Mouse (Mus musculus): ENCODE measurements around the gene Syce1l.
A peak's percentile ranks its signal among the peaks of the same experiment; 100 is the strongest.

The Syce1l gene

DNA sequence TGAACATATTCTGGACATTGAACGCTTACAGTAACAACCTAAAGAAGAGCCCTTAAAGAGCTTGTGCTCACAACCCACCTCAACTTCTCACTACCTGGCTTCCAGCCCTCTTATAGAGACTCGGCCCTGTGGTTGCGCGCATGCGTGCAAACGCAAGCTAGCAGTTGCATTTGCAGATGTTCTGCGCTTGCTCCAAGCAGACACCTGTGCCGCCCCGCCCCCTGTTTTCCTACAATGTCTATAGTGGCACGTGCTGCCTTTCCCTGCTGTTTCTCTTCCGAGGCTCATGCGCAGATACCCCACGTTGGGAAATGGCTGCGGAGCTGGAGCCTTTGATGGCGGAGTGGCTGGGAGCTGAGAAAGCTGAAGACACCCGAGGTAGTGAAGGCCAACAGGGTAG, at the start of gene Syce1l:
Gene Syce1l, plus strand, starts transcription at position 288 of the 400 bp plus-strand sequence.
- no peak for DNase-seq (ENCODE audit: low read depth)

DNA sequence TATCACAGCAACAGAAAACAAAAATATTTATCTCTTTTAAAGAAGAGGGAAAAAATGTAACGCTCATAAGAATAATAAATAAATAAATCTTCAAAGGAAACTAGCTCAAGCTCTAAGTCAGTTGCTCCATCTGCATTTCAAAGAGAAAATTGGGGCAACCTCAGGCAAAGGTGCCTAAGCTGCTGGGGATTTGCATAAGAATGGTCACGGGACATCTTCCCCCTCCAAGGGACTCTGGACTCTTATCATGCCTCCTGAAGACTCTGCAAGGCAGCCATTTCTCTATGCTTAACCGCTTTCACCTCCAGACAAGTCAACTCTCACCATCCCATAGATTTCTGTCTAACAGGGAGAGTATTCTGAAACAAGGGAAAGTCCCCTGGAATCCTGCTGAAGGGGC, 44.6 kb upstream of the Syce1l start:
- no peak for DNase-seq (ENCODE audit: low read depth)

DNA sequence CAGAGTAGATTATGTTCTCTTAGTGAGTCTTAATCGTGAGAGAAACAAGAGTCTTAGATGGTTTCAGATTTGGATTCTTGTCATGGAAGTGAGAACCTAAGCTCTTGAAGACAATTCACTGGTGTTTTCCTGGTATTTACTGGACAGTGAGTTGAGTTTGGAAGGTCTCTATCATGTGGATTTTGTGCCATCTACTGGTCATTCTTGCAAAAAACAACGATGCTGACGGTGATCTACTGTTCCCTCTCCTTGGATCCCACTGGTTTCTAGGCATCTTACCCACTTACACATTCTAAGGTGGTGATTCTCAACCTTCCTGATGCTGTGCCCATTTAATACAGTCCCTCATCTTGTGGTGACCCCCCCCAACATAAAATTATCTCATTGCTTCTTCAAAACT, 10.4 kb upstream of the Syce1l start:
- DNase-seq (ENCODE audit: low read depth): peak; percentile 65

DNA sequence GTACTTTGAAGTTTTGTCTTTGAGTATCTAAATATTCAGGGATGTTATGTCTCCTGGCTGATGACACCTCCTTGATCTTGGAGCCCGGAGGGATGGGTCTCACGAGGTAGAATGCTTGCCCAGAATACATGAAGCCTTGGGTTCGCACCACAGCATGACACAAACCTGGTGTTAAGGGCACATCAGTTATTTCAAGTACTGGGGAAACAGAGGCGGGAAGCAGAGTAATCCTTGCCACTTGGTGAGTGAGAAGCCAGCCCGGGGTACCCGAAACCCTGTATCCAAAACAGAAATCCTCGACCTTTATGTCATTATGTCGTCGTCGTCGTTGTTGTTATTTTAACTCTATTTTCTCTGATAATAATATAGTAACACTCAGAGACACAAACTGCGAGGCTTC, 8.9 kb upstream of the Syce1l start:
- no peak for DNase-seq (ENCODE audit: low read depth)

DNA sequence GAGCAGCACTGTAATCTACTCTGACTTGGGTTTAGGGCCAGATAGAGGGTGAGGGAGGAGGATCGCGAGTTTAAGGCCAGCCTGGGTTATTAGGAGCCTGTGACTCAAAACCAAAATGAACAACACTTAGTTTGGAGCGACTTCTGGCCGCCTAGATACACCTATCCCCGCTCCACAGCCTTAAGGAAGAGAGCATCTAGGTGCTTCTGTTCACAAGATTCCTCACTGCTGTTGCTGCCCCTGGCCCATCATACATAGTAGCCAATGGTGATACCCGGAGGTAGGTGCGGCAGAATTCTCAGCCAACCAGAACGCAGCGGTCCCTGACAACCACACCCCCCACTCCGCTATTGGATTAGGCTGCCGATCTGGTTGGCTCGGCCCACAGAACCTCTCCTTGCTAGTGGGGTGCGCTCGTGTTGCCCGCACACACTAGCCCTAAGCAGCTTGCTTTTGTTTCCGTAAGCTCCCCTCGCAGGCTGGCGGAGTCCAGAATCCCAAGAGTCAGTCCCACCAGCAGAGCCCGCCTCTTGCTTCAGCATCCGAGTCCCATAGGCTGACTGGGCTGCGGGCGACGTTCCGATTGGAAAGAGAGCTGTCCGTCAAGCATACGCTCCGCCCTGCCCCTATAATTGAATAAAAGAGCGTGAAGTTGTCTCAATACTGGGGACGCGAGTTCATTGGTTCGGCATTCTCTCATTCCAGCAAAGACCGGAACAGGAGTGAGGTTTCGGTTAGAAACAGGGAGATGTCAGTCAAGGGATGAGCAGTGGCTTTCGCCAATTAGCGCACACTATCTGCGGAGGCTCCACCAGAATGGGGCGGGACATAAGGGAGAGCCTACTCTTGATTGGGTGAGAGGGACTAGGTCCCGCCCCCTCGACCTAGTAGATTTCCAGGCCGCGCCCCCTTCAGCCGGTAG, 8.1 kb upstream of the Syce1l start, which contains the start of gene Mon1b:
Gene Mon1b, plus strand, starts transcription at position 918 of the 922 bp plus-strand sequence.
- DNase-seq (ENCODE audit: low read depth): peak; percentile 100

DNA sequence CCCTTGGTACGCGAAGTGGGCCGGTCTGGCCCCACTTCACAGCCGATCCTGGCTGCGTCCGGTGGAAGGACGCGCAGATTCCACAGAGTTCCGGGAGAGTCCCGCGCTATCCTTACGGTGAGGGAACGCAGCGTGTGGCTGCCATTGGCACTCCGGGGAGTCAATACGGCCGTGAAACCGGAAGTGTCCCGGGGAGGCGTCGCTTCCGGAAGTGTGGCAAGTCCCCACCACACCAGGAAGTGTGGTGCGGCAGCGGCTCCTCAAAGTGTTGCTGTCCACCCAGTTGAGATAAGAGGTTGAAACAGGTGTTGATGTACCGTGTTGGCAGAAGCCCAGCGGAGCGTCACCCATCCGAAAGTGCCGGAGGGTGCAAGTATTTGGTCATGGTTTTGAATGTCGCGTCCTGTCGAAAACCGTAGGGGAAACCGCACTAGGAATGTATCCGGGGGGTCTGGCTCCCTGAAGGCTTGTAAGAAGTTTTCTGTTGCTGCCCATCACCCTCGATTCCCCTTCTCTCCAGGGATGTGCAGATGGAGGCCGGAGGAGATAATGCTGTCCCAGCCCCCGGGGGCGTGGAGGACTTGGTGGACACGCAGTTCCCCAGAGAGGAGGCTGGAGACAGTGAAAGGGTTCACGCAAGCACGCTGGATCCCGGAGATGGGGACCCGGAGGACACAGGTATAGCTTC, 7.3 kb upstream of the Syce1l start:
- DNase-seq (ENCODE audit: low read depth): no peak

DNA sequence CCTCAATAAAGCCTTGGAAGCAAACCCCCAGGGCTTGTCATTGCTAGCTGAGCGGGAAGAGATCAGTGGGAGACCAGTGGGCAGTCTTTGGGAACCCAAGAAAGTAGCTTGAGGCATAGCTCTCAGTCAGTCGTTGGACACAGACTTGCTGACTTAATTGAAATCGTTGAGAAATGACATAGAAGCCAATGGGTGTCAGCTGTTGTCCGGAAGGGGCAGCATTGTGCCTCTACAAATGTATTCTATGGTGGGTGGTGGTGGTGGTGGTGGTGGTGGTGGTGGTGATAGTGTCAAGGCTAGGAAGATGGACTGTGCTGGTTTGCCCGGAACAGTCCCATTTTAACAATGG, 6.8 kb upstream of the Syce1l start:
- peak; percentile 54 for DNase-seq (ENCODE audit: low read depth)

DNA sequence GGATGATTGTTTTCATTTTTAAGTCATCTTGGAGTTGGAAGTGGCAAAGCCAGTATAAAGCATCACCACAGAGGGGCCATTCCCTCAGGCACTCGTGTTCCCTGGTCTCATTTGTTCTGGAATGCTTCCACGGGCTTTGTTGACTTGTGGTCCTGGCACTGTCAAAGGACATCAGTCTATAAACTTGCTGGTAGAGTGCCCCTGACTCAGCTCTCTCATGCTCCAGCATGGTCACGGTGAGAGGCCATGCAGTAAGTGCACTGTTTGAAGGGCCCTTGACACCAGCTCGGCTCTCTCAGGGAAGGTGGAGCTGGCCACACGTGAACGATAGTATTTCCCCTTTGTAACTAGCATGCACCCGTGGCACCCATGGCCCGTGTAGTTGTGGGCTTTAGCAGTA, 2.7 kb upstream of the Syce1l start:
- DNase-seq (ENCODE audit: low read depth): no peak

DNA sequence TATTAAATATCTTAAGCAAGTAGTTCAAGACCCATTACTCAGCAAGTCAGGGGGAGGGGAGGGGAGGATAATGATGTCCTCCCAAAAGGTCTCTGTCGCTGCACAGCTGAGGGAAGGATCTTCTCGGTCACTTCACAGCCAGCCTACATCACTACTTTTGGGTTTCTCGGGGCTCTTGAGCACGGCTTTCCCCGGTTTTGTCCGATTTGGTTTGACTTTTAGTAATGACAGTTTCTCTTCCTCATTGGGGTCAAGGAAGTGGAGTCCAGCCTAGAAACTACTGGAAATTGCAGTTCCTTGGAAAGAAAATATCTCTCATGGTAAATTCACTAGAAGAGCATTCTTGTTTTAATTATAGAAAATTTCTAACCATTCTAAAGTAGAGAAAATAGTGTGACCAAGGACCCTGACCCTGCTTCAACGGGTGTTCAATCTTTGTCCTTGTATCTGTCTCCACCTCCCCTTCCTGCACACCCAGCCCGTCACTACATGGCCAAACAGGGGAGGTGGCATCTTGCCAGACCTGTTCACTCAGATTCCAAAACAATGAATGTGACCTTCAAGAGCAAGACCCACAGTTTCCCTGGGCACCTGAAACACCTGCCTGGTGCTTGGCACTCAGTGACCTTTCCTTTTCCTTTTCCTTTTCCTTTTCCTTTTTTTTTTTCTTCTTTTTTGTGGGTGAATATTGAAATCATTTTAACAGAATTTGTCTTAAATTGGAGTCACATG, 632 bp downstream of the Syce1l start:
- DNase-seq (ENCODE audit: low read depth): no peak

DNA sequence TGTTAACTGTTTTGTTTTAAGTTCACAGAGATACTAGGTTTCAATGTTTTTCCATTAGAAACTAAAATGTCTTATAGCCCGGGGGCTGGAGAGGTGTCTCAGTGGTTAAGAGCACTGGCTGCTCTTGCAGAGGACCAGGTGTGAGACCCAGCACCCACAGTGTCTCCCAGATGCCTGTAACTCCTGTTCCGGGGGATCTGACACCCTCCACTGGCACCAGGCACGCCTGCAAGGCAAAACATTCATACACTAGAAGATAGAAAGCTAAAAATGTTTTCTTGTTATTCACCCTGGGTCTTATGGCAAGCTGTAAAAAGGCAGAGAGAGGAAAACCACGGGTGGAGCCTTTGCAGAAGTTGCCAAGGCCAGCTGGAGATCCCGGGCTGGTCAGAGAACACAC, 2.2 kb downstream of the Syce1l start:
- no peak for DNase-seq (ENCODE audit: low read depth)

DNA sequence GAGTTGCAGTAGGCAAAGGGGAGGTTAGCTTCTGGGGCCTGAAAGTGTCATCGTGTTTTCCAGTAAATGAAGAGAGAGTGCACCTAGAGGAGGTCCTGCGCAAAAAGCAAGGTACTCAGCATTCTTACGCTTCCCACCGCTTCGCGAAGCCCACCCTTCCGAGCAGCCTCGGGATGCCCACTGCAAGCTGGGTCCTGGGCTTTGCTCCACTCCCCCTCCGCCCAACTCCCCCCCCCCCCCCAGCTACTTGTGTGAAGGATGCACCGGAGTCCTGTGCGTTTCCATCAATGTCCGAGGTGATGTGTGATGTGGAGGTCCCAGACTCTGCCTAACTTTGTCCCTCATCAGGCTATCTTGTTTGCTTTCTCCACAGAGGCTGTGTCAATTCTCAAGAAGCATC, 9.4 kb downstream of the Syce1l start:
- no peak for DNase-seq (ENCODE audit: low read depth)

DNA sequence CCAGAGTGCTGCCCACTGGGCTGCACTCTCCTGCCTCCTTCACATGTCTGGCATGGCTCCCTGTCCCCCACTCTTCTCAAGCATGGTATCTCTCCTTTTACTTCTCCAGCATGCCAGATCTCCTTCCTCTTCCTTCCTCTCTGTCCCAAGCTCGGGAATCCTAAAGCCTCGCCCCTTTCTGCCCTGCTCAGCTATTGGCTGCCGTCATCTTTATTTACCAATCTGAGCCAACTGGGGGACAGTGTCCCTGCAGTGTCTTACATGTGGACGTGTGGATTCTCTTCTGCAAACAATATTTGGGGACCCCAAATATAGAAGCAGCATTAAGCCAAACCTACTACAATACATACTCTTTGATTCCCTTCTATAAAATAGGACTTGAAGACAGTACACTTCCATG, 10.1 kb downstream of the Syce1l start:
- DNase-seq (ENCODE audit: low read depth): no peak

DNA sequence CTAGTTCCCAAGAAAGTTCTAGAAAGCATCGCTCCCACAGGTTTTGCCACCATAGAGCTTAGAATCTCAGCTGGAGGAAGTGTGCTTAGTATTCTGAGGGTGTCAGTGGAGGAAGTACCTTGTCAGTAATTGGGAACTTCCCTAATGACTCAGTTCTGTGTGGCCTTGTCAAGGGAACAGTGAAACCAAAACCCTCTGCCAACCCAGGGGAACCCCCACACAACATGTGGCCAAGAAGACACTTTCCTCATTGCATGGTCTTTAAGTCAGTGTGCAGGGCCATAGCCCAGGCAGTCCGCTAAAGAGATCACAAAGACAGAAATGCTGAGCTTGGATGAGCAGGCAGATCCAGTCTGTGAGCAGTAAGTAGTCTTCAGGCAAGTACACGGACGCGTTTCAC, 13.1 kb downstream of the Syce1l start:
- peak; percentile 81 for DNase-seq (ENCODE audit: low read depth)

DNA sequence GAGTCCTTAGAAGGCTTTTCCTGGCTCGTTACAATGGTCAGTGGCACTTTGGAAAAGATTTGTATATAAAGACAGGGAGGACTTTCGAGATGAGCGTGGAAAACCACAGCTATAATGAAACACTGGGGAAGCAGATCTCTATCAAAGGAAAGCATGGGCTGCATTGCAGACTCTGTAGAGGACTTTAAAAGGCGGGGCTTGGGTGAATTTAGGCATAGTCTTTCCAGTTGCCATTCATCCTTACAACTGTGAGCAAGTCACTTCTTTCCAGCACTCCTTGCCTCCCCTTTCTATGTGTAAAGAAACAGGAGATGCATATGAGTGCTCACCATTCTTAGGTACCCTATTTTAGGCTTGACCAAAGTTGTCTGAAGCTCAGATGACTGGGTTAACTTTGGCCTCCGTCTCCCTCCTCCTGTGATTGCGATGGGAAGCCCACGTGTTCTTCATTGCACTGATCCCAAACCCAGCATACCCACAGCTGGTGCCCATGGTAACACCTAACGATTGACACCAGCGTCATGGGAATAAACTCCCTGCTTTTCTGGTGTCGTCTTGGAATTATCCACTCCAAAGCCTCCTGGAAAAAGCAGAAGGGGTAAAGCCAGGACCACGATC, 13.8 kb downstream of the Syce1l start:
- DNase-seq (ENCODE audit: low read depth): no peak

DNA sequence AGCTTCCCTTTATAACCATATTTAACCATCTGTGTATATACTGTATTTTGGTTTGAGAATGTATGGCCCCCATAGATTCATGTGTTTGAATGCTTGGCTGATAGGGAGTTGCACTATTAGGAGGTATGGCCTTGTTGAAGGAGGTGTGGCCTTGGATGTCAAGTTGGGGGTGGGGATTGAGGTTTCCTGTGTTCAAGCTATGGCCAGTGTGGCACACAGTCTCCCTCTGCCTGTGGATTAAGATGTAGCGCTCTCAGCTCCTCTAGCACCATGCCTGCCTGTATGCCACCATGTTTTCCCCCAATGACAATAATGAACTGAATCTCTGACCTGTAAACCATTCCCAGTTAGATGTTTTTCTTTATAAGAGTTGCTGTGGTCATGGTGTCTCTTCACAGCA, 17.1 kb downstream of the Syce1l start:
- peak; percentile 46 for DNase-seq (ENCODE audit: low read depth)

DNA sequence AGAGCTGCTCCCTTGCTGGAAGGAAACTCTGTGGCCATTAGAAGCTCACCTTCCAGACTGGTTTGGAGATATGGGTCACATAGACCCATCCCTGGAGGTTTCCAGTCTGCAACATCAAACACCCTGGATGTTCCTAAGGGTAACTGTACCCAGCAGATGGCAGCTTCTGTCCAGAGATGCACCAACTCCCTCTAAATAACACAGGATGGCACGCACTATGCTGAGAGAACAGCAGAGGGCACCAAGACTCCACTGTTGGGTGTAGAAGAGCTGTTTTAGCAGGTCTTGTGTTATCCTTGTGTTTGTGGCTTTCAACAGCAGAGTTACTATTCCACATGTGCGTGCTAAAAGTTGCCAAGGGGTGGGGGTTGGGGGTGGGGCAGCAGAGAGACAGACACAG, 21.5 kb downstream of the Syce1l start:
- DNase-seq (ENCODE audit: low read depth): peak; percentile 77

DNA sequence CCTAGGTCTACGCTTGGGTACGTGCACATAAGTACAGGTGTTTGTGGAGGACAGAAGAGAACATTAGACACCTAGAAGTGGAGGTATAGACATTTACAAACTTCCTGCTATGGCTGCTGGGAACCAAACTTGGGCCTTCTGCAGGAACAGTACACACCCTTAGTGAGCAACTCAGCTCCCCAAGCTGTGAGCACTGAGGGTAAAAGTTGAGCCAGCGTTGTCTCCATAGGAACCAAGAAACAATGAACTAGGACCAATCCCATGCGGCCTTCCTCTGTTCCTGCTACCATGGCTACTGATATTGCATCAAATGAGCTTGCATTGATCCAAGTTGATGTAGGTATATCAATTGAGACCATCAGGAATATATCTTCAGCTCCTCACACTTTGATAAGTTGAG, 22.0 kb downstream of the Syce1l start:
- DNase-seq (ENCODE audit: low read depth): no peak

DNA sequence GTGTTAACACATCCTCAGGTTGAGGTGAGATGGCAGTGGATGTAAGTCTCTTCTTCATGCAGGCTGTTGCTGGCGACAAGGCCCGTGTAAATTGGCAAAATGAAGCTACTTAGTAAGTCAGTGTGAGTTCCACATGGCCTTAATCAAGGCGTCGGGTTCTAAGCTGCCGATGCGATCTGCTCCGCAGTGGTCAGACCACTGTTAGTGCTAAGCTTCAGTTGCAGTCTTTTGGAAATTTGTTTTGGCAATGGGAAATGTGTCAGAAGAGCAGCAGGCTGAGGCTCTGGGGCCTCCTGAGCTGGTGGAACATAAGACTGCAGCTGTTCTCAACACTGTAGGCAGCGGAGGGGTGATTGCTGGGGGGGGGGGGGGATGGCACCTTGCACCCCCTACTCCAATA, 22.9 kb downstream of the Syce1l start:
- no peak for DNase-seq (ENCODE audit: low read depth)

DNA sequence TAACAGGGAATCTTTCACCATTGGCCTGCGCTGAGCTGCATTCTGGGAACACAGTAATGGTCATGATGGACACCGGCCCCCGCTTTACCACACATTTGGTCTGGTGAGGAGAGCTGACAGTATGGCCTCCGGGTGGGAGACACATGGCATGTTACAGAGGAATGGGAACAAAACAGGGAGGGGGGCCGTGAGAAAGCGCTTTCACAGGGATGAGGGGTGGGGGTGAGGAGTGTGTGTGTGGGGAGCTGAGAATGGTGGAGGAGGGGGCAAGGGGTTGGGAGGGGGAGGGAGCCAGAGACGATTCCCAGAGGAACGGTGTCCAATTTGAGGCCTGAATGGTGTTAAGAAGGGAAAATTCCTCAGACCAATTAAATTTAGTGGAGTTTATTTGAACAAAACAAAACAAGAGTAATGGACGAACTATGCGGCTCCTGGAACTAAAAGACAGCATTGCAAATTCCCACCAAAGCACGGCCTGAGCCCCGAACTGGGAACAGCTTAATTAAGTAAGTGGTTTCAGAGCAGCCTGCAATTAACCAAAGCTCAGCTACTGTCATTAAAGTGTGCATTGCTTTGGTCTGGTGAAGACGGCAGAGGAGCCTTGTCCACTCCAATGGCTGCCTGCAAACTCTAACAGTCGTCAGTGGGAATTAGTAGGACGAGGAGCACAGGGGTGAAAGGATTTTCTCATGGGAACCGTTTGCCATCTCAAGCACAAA, 23.9 kb downstream of the Syce1l start:
- DNase-seq (ENCODE audit: low read depth): no peak

DNA sequence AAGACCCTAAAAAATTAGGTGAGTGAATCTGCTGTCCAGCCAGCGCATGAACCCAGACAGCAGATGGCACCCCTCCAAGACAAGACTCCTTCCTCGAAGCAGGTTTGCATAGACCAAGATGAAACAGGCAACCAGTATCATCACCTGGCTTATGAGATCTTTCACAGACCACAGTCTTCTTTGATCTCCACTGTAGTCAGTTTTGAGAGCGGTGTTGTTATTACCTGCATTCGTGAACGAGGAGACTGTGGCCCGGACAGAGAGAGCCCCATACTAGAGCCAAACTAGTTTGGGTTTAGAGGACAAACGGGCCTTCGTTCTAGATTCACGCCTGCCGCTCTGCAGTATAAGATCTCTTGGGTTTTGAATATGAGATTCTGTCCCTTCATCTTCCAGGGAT, 26.9 kb downstream of the Syce1l start:
- DNase-seq (ENCODE audit: low read depth): no peak

DNA sequence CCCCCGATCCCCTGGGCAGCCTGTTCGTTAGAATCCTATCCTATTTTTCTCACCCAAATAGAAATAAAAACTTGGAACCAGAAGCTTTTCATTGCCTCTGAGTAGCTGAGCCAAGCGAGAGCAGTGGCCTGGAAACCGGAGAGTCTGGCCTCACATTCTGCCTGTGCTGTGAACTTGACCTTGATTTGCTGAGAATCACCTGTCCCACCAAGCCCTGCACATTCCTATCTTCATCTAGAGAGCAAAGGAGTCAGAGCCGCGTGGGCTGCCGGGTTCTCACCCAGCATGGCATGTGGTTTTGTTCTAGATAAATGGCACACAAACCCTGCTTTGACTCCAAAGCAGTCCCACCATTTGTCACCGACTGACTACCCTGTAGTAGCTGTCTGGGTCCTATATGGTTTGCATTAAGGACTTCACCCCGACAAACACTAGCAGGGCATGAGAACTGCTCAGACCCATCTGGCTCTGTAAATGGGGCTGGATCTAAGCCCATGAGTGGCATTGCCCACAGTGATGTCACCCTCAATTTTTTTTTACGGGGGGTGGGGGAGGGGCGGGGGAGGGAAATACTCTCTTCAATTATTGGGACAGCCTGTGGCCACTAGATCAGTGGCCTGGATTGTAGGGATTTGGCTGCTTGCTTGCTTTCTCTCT, 29.7 kb downstream of the Syce1l start:
- no peak for DNase-seq (ENCODE audit: low read depth)
